Comparison of ENCODE assay signal across 15 mouse cellular contexts in the genomic region with DNA sequence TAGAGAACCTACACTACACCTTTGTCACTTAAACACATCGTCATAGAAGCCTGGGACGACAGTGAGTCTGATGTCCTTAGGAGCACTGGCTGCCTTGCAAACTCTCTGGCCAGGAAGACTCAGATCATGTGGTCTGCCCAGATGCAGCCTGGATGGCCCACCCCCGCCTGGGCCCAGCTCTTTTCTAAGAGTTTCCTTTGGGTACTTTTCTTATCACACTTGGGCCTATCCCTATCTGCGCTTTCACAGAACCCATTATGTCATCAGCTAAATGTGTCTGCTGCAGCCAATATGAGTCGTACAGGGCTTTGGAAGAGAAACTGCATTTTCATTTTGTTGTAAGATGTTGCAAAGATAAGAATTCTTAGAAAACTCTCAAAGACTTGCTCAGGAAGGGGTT. TPM values are rescaled to one million over a fixed set of nuclear protein-coding genes. Genes with fewer than 3 reads are reported as not detected.
DNase-seq lines count a peak whose midpoint lies in the region; ATAC-seq and TF ChIP-seq lines count a peak whose summit lies in the region.
"Had no signal": no experiment of that assay in that cellular context is flagged by ENCODE, and none has a peak within 500 bp of the region (broad histone marks: within the 10 kb centered on the region; RNA-seq: fewer than 3 reads in every experiment).

No protein-coding gene starts in this region.

- peak overlapping the region; percentile 81 for H3K27ac ChIP-seq in MEL (ENCODE audit: control insufficient read depth, low read depth, low read length)
- H3K27ac ChIP-seq in liver, postnatal 0 days (ENCODE audit: low read depth) = no peak overlapping the region
- H3K27ac ChIP-seq in forebrain, embryonic 16.5 days (ENCODE audit: low read length) = no peak overlapping the region
- H3K27ac ChIP-seq: hindbrain, embryonic 12.5 days; limb, embryonic 15.5 days had no signal

- intact Hi-C loops in heart, postnatal 14 days (cut with DNase I) = no loop called here

- H3K9me3 ChIP-seq in MEL (replicated peaks; ENCODE audit: insufficient read depth, low read length) = no peaks in the 10 kb centered on the region
- no peaks in the 10 kb centered on the region for H3K9me3 ChIP-seq in liver, postnatal 0 days (ENCODE audit: low read length)
- no peaks in the 10 kb centered on the region for H3K9me3 ChIP-seq in forebrain, embryonic 16.5 days (ENCODE audit: control insufficient read depth, low read length)
- H3K9me3 ChIP-seq: hindbrain, embryonic 12.5 days; limb, embryonic 15.5 days had no signal

- TF ChIP-seq POLR2A in MEL (IDR thresholded peaks at IDR 0.05; ENCODE audit: control insufficient read depth in 1 of 2, insufficient read depth in 1 of 2, low read depth in 1 of 2, low read length in 2 of 2, poor library complexity in 1 of 2) = peak in 1 of 2 experiments; percentile 42; a peak in 2 of 4 replicates

- peaks cover 49 to 61% of the 10 kb centered on the region in 2 experiments for H3K4me1 ChIP-seq in MEL (ENCODE audit: control insufficient read depth in 1 of 2, insufficient read depth in 2 of 2, low read length in 2 of 2)
- 0 out of 2 replicates have a peak, but pooled peaks cover 3% of the 10 kb centered on the region for H3K4me1 ChIP-seq in liver, postnatal 0 days (ENCODE audit: insufficient read depth)
- no peaks in the 10 kb centered on the region for H3K4me1 ChIP-seq in forebrain, embryonic 16.5 days (replicated peaks; ENCODE audit: control insufficient read depth, insufficient read depth, low read length)
- H3K4me1 ChIP-seq: hindbrain, embryonic 12.5 days; limb, embryonic 15.5 days had no signal

- TF ChIP-seq CTCF in MEL (IDR thresholded peaks at IDR 0.05 in 2 of 3, conservative IDR thresholded peaks at IDR 0.05 in 1 of 3; ENCODE audit: control insufficient read depth in 1 of 3, insufficient read depth in 1 of 3, low read depth in 2 of 3, low read length in 3 of 3, poor library complexity in 1 of 3, severe bottlenecking in 1 of 3) = no peak
- TF ChIP-seq CTCF in liver, postnatal 0 days (IDR thresholded peaks at IDR 0.05; ENCODE audit: low read depth) = no peak

- peak overlapping the region; percentile 1 to 42; a peak in 2 of 4 replicates for H3K4me3 ChIP-seq in MEL (ENCODE audit: control insufficient read depth in 1 of 2, insufficient read depth in 1 of 2, low read depth in 2 of 2, low read length in 2 of 2)
- H3K4me3 ChIP-seq in liver, postnatal 0 days (ENCODE audit: low read depth, low read length) = no peak overlapping the region
- H3K4me3 ChIP-seq in forebrain, embryonic 16.5 days (replicated peaks; ENCODE audit: low read length) = no peak overlapping the region
- H3K4me3 ChIP-seq: hindbrain, embryonic 12.5 days; limb, embryonic 15.5 days had no signal

- TF ChIP-seq RAD21 in MEL (IDR thresholded peaks at IDR 0.05; ENCODE audit: low read depth, low read length) = no peak; the same call in 1 of the 2 replicates

- TF ChIP-seq EP300 in MEL (IDR thresholded peaks at IDR 0.05; ENCODE audit: low read depth in 1 of 2, low read length in 2 of 2) = peak; percentile 88 to 92
- TF ChIP-seq EP300 in liver, postnatal 0 days (IDR thresholded peaks at IDR 0.05; ENCODE audit: low read depth) = peak; percentile 47; the same call in 1 of the 2 replicates

- peak; percentile 91 for DNase-seq in MEL (ENCODE audit: low read depth, low spot score)
- DNase-seq in heart, adult 18-20 months = peak; percentile 40 to 49
- peak; percentile 21 to 30 for DNase-seq in heart, postnatal 14 days
- no peak for DNase-seq in liver, postnatal 0 days
- no peak for DNase-seq in thymus, postnatal 4 days
- no peak for DNase-seq in kidney, adult 18-20 months
- DNase-seq: layer of hippocampus, postnatal 36 days; lung, postnatal 4 days; right cerebral cortex, postnatal 14 days had no signal

- H3K36me3 ChIP-seq in MEL (ENCODE audit: control insufficient read depth in 1 of 2, insufficient read depth in 2 of 2, low read length in 2 of 2) = peaks cover 47 to 59% of the 10 kb centered on the region in 2 experiments
- peaks cover 38% of the 10 kb centered on the region for H3K36me3 ChIP-seq in liver, postnatal 0 days (replicated peaks; ENCODE audit: insufficient read depth, low read length)
- H3K36me3 ChIP-seq in forebrain, embryonic 16.5 days (ENCODE audit: control insufficient read depth, insufficient read depth) = peaks cover 8% of the 10 kb centered on the region

- H3K9ac ChIP-seq in MEL (ENCODE audit: control insufficient read depth, low read depth, low read length, poor library complexity, severe bottlenecking) = peak overlapping the region; percentile 24
- H3K9ac ChIP-seq in liver, postnatal 0 days (replicated peaks) = no peak overlapping the region
- H3K9ac ChIP-seq in forebrain, embryonic 16.5 days (replicated peaks; ENCODE audit: low read depth, low read length) = no peak overlapping the region
- H3K9ac ChIP-seq: hindbrain, embryonic 12.5 days; limb, embryonic 15.5 days had no signal

- WGBS in liver, postnatal 0 days (ENCODE audit: insufficient replicate concordance) = 46% methylated on average over 5 of the region's 5 CpGs
- 88% methylated on average over 5 of the region's 5 CpGs for WGBS in forebrain, embryonic 16.5 days

- peak; percentile 80 for ATAC-seq in liver, postnatal 0 days
- ATAC-seq in granulocyte monocyte progenitor cell, adult 5-6 weeks (replicated peaks; ENCODE audit: poor library complexity, severe bottlenecking) = no peak; the same call in 1 of the 2 replicates
- ATAC-seq in forebrain, embryonic 16.5 days = no peak

- H3K79me2 ChIP-seq in MEL (ENCODE audit: control insufficient read depth, insufficient read depth, low read length, poor library complexity) = no peaks in the 10 kb centered on the region

- no peaks in the 10 kb centered on the region for H3K27me3 ChIP-seq in MEL (ENCODE audit: control insufficient read depth in 1 of 2, insufficient read depth in 2 of 2, low read length in 2 of 2)
- H3K27me3 ChIP-seq in liver, postnatal 0 days (ENCODE audit: insufficient read depth, low read length) = no peaks in the 10 kb centered on the region
- no peaks in the 10 kb centered on the region for H3K27me3 ChIP-seq in forebrain, embryonic 16.5 days (replicated peaks; ENCODE audit: control insufficient read depth, insufficient read depth, low read length)
- H3K27me3 ChIP-seq: hindbrain, embryonic 12.5 days; limb, embryonic 15.5 days had no signal

- no peak overlapping the region for H3K4me2 ChIP-seq in liver, postnatal 0 days (ENCODE audit: low read depth, low read length)
- H3K4me2 ChIP-seq in forebrain, embryonic 16.5 days (ENCODE audit: low read length) = no peak overlapping the region
- H3K4me2 ChIP-seq: hindbrain, embryonic 12.5 days; limb, embryonic 15.5 days had no signal

TF ChIP-seq in MEL, 35 proteins besides CTCF, POLR2A, EP300 and RAD21 (continues in another document):
- TF ChIP-seq USF1 (IDR thresholded peaks at IDR 0.05; ENCODE audit: low read depth, low read length) (peak; percentile 90), NELFE (IDR thresholded peaks at IDR 0.05; ENCODE audit: low read depth, low read length) (0 out of 2 replicates have a peak, but pooled peaks have one; percentile 30), ZC3H11A (IDR thresholded peaks at IDR 0.05; ENCODE audit: low read depth, low read length) (peak; percentile 13; the same call in 1 of the 2 replicates), POLR2AphosphoS5 (IDR thresholded peaks at IDR 0.05; ENCODE audit: borderline replicate concordance, low read depth, low read length) (no peak), MEF2A (IDR thresholded peaks at IDR 0.05; ENCODE audit: extremely low read depth, insufficient replicate concordance, low read depth, low read length, poor library complexity, severe bottlenecking) (peak; percentile 93), HCFC1 (IDR thresholded peaks at IDR 0.05; ENCODE audit: low read depth, low read length) (peak; percentile 66), ZNF384 (IDR thresholded peaks at IDR 0.05; ENCODE audit: low read depth, low read length) (peak; percentile 29; the same call in 1 of the 2 replicates), GATA1 (IDR thresholded peaks at IDR 0.05; ENCODE audit: low read depth, low read length) (peak; percentile 95), CHD2 (IDR thresholded peaks at IDR 0.05; ENCODE audit: low read length) (0 out of 2 replicates have a peak, but pooled peaks have one; percentile 28), MXI1 (IDR thresholded peaks at IDR 0.05; ENCODE audit: low read depth, low read length) (peak; percentile 69)

RNA-seq across cellular contexts. Expression of a gene that starts 20.5 kb away (rescaled TPM):
- not detected in 2 replicates for total RNA-seq in MEL (2012; rRNA removed)
- polyA plus RNA-seq in MEL (2012; ENCODE audit: insufficient read depth in 1 of 2, insufficient read length in 2 of 2, low read depth in 1 of 2, low replicate concordance in 2 of 2, missing spikeins in 1 of 2) = not detected
- total RNA-seq in heart, adult 18-20 months (2021) = not detected
- total RNA-seq in heart, postnatal 14 days (2021) = not detected
- polyA plus RNA-seq in liver, postnatal 0 days (2015; fragmentation: Nextera tagmentation; extraction: Ambion mirVana) = not detected in 2 replicates
- not detected in 2 replicates for total RNA-seq in granulocyte monocyte progenitor cell, adult 5-6 weeks (2014; fragmentation: Nextera tagmentation)
- not detected in 2 replicates for total RNA-seq in granulocyte monocyte progenitor cell, adult 5-6 weeks (2017)
- not detected in 2 replicates for polyA plus RNA-seq in forebrain, embryonic 16.5 days (2015; fragmentation: Nextera tagmentation; extraction: Ambion mirVana)
- total RNA-seq: layer of hippocampus, postnatal 36 days had no signal
- polyA plus RNA-seq: hindbrain, embryonic 12.5 days; kidney, embryonic 16.5 days; limb, embryonic 15.5 days had no signal

RNA-seq across cellular contexts. Expression of a gene that starts 36.6 kb away (rescaled TPM):
- total RNA-seq in MEL (2012; rRNA removed) = 9.4 and 10.4 TPM in 2 replicates
- polyA plus RNA-seq in MEL (2012; ENCODE audit: insufficient read depth in 1 of 2, insufficient read length in 2 of 2, low read depth in 1 of 2, low replicate concordance in 2 of 2, missing spikeins in 1 of 2) = 1 to 10 TPM in 1 of 2 experiments, not detected in 1; 4.3 TPM
- not detected for total RNA-seq in heart, adult 18-20 months (2021)
- total RNA-seq in heart, postnatal 14 days (2021) = not detected
- polyA plus RNA-seq in liver, postnatal 0 days (2015; fragmentation: Nextera tagmentation; extraction: Ambion mirVana) = 0.28 TPM in 1 of 2 replicates, not detected in the other
- 1.5 TPM in 1 of 2 replicates, not detected in the other for total RNA-seq in granulocyte monocyte progenitor cell, adult 5-6 weeks (2014; fragmentation: Nextera tagmentation)
- not detected in 2 replicates for total RNA-seq in granulocyte monocyte progenitor cell, adult 5-6 weeks (2017)
- polyA plus RNA-seq in forebrain, embryonic 16.5 days (2015; fragmentation: Nextera tagmentation; extraction: Ambion mirVana) = 3.0 and 4.7 TPM in 2 replicates
- total RNA-seq: layer of hippocampus, postnatal 36 days had no signal
- polyA plus RNA-seq: testis, adult 2 months had no signal

RNA-seq across cellular contexts. Expression of a gene that starts 52.1 kb away (rescaled TPM):
- 41.2 and 44.6 TPM in 2 replicates for total RNA-seq in MEL (2012; rRNA removed)
- polyA plus RNA-seq in MEL (2012; ENCODE audit: insufficient read depth in 1 of 2, insufficient read length in 2 of 2, low read depth in 1 of 2, low replicate concordance in 2 of 2, missing spikeins in 1 of 2) = 100 to 1,000 TPM in 1 of 2 experiments, 10 to 100 TPM in 1; 32.6 to 447 TPM
- 1 to 10 TPM; 8.0 to 8.6 TPM for total RNA-seq in heart, adult 18-20 months (2021)
- 1 to 10 TPM; 8.2 to 9.4 TPM for total RNA-seq in heart, postnatal 14 days (2021)
- 9.7 and 11.1 TPM in 2 replicates for polyA plus RNA-seq in liver, postnatal 0 days (2015; fragmentation: Nextera tagmentation; extraction: Ambion mirVana)
- total RNA-seq in granulocyte monocyte progenitor cell, adult 5-6 weeks (2014; fragmentation: Nextera tagmentation) = 58.0 and 59.9 TPM in 2 replicates
- total RNA-seq in granulocyte monocyte progenitor cell, adult 5-6 weeks (2017) = 67.4 and 85.2 TPM in 2 replicates
- 14.8 and 17.1 TPM in 2 replicates for polyA plus RNA-seq in forebrain, embryonic 16.5 days (2015; fragmentation: Nextera tagmentation; extraction: Ambion mirVana)

Comparison
In these comparisons a context has a peak if more than half of its experiments do, and no peak if none do; other contexts are left out.
1. DNase-seq: peak in MEL (single experiment), heart, adult 18-20 months (2 of 2) and heart, postnatal 14 days (2 of 2); none in liver, postnatal 0 days (single experiment), thymus, postnatal 4 days (single experiment) and kidney, adult 18-20 months (single experiment).
2. H3K4me3 ChIP-seq: peak in MEL (2 of 2); none in liver, postnatal 0 days (single experiment) and forebrain, embryonic 16.5 days (single experiment).